Mouse (Mus musculus): ENCODE measurements around the gene Pmvk. TPM values are rescaled to one million over a fixed set of nuclear protein-coding genes. Genes with fewer than 3 reads are reported as not detected.
"Not testable (repeated sequence)": the region's sequence is repeated elsewhere in the genome, so short reads cannot be mapped to it uniquely, and the experiment has no call there.

Pmvk gene
- polyA plus RNA-seq, 1 experiment, result 82.0 TPM

DNA sequence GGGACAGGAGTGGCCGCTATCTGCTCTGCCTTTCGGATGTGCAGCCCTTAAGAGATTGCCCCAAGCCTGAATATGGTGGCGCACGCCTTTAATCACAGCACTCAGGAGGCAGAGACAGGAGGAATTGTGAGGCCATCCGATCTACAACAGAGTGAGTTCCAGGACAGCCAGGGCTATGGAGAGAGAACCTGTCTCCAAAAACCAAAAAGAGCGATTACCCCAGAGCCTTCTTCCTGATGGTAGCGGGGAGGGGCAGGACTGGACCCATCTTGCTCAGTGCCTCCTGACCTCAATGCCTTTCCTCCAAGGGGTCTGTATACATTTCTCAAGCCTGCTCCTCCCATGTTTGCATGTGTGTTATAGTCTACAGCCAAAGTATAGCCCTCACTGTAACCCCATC is 25.3 kb upstream of the Pmvk start:
- not testable (repeated sequence) for DNase-seq (ENCODE audit: low read depth)

DNA sequence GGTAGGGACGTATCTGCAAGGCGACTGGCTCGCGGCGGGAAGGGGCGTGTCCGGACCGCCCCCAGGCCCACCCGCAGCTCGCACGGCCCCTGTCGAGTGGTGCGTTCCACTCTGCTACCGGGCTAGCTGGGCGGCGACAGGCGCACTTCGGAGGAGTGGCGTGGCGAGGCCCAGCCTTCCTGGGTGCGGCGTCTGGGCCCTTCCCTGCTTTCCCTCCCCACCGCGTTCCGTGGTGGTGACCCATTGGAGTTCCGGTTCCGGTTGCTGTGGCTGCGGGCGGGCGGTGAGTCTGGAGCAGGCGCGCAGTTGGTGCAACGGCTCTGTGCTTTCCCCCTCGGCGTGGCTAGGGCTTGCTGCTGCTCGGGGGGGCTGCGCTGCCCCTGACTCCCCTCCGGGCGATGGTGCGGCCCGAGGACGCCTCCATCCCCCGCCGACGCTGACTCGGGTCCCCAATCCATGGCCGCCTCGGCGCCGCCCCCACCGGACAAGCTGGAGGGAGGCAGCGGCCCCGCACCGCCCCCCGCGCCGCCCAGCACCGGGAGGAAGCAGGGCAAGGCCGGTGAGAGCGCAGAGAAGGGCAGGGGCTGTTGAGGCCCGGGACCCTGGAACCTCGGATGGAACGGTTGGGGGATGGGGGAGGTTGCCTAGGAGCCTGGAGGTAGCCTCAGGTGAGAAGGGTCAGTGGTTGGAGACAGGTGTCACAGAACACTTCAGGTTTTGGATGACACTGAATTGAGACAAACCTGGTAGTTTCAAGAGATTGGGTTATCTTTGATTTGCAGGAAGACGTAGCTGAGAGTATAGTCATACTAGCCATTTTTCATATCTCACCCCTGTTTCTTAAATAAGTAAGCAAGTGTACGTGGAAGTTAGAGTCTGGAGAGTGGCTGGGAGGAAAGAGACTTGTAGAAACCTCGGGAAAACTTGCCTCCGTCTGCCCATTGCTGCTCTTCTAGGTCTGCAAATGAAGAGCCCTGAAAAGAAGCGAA is 23.9 kb upstream of the Pmvk start, which contains the start of gene Pygo2:
Gene Pygo2 (plus strand): TSS at position 44 of the 989 bp plus-strand sequence.
- DNase-seq (ENCODE audit: low read depth), result no peak

DNA sequence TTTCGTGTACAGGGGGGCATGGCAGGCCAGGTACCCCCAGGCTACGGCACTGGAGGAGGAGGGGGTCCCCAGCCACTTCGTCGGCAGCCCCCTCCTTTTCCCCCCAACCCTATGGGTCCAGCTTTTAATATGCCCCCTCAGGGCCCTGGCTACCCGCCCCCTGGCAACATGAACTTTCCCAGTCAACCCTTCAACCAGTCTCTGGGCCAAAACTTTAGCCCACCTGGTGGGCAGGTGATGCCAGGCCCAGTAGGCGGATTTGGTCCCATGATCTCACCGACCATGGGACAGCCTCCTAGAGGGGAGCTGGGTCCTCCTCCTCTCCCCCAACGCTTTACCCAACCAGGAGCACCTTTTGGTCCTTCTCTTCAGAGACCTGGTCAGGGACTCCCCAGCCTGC is 21.7 kb upstream of the Pmvk start:
- DNase-seq (ENCODE audit: low read depth), result no peak

DNA sequence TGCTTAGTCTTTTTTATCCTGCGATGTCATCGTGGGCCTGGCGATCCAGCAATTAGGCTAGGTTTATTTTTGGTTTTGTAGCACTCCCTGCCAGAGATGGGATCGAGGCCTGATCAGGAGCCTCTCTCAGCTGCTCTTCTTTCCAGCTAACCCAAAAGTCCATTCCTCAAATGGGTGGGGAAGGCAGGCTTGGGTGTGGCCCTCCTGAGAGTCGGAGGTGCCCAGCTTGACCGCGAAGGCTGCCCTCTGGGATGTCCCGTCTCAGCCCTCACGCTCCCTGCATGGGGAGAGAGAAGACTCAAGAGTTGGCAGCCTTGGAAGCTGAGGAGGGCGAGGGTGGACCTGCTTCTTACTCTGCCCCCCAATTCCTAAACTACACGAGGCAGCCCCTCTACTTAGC is 19.8 kb upstream of the Pmvk start:
- DNase-seq (ENCODE audit: low read depth), result no peak

DNA sequence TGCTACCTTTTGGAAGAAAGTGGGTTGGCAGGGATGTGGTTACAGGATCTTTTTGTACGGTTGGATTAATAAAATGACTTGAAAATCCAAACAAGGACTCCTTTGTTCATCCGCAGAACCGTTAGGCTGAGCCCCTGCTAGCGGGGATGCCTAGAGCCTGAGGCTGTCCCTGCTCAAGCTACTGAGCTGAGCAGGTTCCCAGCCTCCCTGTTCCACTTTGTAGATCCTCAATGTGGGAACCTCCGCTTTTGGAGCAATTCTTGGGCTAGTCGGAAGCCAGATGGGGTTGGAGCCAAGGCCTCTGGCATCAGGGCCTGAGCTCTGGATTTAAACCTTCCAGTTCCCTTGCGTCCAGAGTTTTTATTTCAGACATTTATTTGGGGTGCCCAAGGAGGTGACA is 19.3 kb upstream of the Pmvk start:
- no peak for DNase-seq (ENCODE audit: low read depth)

DNA sequence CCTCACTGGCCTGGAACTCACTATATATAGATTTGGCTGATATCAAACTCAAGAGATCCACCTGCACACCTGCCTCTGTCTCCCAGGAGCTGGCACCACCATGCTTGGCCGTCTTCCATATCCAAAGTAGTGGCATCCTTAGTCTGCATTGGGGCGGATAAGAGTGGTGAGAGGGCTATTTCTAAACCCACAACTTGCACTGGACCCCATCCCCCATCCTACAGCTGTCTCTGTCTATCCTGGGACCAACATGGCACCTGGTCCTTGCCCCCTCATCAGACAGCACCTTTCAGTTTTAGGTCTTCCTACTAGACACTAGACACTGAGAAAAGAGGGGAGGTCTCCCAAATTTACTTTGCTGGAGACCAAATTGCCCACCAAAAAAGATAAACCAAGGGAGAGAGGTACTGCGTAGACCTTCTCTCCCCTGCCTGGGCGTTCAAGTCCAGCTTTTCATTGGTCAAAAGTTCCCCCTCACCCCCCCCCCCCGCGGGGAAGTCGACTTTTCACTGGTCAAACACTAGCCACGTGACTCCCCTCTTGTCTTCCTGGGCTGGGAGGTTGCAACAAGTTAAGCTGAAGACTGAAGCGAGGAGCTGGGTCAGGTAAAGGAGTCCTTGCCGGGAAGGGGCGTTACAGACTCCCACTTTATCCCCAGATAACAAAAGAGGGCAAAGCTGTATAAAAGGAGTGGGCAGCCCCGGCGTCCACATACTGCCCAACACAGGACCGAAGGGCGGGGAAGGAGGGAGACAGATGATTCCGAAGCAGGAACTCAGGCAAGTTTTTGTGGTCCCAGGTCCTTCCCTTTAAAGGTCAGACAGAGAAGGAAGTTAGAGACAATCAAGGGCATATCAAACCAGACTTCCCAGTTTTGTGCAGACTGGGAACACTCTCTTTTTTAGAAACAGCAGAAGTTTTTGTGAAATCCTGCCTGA is 17.9 kb upstream of the Pmvk start, which contains the start of gene Pbxip1:
Gene Pbxip1 (plus strand): TSS at position 531 of the 938 bp plus-strand sequence.
- no peak for DNase-seq (ENCODE audit: low read depth)

DNA sequence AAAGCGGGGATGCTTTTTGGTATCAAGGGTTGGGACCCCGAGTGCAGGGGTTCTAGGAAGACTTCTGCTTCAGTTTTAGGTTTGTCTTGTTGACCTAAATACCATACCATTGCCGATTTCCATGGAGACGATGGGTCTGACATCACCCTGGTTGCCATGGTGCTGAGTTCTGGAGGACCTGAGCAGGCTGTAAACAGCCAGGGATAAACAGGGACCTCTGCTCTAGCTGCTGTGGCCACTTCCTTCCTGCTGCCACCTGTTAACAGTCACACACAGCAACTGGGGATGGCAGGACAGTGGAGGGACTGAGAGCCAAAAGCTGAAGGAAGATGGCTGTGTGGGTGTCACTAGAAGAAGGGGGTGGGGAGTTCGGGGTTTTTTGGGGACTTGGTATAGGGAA is 17.1 kb upstream of the Pmvk start:
- no peak for DNase-seq (ENCODE audit: low read depth)

DNA sequence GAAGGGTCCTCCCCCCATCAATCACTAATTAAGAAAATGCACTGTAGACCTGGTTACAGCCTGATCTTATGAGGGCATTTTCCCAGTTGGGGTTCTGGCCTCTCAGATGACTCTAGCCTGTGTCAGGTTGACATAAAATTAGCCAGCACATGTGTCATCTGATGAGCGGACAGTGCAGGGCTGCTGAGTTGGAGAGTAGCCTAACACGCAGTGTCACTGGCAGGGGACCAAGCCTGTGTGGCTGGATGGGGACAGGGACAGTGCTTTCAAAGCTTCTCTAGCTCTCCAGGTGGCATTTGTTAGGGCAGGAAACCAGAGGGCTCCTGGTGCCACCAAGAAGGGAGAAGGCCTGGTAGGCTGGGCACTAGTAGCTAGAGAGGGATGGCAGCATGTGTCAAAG is 13.7 kb upstream of the Pmvk start:
- DNase-seq (ENCODE audit: low read depth), result no peak

DNA sequence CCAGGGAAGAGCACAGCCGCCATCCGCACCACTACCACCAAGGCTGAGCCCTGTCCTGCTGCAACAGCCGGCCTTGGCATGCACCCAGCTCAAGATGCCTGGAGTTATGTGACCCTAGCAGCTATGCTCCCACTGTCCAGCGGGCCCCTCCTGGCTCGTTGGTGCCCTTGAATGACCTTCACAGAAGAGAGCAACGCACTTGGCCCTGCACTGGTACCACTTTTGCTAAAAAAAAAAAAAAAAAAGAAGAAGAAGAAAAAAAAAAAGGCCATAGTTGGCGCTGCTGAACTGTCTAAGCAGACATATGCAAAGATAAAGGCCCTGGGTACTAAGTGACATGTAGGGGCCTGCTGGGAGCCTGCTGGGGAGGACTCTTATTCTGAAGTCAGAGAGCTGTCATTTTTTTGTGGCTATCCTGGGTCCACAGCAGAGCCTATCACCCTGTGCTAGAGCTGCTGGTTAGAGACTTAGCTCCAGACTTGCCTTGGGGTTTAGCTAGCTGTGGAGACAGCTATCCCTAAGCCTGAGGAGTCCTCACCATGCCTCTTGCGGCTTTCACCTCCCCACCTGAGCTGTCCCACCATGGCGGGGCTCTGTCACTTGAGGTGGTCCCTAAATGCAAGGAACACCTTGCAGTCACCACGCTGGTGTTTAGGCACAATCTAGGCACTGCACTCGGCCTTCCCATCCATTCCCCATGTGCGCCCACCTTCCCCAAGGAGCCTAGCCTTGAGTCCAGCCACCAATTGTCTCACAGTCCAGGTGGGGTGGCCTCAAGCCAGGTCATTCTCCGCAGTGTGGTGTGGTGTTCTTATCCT is 5.4 kb upstream of the Pmvk start:
- no peak for DNase-seq (ENCODE audit: low read depth)

DNA sequence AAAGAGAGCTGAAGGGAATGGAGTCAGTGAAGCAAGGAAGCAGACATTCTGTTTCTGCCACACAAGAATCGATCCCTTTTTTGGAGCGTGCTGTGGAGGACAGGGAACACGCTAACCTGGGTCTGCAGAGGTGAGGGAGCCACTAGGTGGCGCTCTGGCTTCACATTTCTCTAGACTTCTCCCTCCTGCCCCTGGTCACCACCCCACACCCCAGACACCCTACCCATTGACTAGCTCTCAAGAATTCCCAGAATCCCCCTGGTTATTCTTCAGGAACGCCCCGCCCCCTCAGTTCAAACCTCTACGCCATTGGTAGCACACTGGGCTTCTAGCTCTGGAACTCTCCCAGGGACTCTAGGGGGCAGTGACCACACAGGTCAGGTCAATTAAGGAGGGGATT is 4.8 kb upstream of the Pmvk start:
- DNase-seq (ENCODE audit: low read depth), result no peak

DNA sequence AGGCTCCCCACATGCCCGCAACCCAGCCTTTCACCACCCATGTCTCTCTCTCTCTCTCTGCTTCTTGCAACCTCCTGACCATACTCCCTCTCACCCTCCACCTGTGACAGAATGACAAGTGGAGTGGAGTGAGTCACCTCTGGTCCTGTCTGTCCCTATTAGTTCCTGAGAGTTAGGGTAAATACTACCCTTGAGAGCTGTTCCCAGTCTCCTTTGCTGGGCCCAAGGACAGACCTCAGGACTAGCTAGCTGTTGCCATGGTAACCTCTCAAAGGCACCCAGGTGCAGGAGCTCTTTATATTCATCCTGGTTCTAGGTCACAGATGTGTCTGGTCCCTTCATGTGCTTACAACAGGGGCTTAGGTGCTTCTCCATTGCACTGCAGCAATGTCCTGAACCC is 2.4 kb upstream of the Pmvk start:
- DNase-seq (ENCODE audit: low read depth), result no peak

DNA sequence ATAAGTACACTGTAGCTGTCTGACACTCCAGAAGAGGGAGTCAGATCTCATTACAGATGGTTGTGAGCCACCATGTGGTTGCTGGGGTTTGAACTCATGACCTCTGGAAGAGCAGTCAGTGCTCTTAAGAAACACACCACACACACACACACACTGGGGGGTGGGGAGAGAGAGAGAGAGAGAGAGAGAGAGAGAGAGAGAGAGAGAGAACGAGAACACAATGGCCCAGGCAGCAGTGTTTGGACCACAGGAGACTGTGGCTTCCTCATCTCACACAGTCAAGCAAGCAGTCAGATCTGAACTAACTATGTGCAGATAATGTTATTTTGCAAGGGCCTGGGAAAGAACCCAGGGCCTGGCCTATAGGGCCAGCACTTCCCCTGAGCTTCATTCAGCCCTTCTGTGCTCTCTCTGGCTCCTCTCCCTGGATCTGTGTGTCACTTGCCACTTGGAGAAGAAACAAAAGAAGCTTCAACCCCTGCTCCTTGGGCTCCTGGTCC is 1.5 kb downstream of the Pmvk start:
- no peak for DNase-seq (ENCODE audit: low read depth)

DNA sequence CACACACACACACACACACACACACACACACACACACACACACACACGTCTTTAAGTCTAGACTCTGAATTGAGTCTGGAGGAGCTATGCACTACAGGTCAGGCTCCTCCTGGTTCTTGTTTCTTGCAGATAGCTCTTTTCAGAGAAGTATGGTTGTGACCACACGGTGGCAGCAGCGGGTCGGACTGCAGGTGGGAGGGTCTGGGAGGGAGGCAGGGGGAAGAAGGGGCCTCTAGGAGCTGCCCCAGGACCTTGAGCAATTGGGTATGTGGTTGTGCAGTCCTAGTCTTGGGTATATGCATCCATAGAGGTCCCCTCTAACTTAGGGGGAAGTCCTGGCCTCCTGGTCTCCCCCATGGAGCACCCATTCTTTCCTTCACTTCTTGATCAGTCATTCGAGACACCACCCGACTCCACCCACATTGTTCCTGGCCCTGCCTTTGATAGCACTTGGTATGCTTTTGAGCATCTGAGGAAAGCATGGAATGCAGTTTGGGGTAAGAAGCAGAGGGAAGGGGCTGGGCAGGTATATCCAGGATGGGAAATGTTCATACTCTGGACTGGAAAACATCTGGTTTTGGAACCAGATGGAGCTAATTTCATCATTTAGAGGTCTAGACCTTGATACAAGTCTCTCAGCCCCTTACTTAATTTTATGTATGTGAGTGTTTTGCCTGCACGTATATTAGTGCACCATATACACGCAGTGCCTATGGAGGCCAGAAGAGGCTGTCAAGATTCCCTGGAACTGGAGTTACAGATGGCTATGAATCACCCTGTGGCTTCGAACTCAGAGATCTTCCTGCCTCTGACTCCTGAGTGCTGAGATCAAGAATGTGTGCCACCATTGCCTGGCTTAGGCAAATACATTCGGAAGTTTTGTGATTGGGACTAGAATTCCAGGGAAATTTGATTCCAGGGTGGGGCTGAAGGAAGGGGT is 2.7 kb downstream of the Pmvk start:
- DNase-seq (ENCODE audit: low read depth), result no peak

DNA sequence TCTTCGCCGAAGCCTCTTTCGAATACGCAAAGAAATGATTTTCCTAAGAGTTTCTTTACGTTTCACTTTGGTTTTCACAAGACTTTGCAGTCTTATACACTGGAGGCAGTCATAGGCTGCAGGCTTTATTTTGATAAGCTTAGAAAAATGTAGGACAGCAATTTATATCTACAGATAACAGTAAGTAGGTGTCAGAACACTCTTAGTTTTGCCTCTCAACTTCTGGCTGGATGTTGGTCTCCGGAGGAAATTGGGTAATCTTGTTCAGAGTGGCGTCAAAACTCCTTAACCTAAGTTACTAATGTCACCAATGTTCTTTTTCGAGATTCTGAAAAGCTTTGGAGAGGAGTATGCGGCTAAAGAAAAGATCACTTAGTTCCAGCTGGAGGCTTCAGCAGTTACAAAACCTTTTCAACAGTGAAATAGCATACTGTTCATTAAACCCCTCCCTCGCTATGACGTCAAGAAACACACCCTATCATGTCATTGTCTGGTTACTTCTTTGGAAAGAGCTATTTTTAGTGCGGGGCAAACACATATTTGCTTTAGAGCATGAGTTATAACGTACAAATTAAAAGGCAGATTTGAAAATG is 4.1 kb downstream of the Pmvk start:
- no peak for DNase-seq (ENCODE audit: low read depth)

DNA sequence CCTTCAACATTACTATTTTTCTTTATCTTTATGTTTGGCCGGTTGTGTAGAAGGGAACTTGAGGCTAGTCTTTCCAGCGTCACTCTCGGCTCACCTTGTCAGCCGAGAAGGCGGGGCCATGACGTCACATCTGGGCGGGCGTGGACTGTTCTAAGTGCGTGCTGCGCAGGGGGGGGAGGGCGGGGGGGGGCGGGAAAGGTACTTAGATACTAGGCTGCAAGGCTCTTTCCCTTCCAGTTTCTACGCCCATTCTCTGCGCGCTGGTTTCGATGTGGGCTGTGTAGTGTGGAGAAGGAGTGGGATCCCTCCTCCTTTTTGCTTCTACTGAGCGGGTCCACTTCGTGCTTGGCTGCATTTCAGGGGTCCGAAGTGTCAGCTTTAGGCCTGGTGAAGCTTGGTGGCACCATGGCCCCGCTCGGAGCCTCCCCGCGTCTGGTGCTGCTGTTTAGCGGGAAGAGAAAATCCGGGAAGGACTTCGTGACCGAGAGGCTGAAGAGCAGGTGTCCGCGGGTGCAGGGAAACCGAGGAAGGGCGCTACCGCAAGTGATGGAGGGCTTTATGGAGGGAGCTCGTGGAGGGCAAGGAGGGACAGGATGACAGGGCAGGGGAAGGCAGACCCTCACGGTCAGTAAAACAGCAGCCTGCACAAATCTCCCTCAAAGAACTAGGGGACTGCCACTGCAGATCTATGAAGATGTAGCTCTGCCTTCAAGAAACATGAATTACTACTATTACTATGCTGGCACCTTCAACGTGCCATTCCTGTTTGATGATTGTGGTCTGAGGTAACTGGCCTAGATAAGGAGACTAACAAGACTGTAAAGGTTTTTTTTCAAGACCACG is 4.8 kb downstream of the Pmvk start:
- DNase-seq (ENCODE audit: low read depth), result no peak

DNA sequence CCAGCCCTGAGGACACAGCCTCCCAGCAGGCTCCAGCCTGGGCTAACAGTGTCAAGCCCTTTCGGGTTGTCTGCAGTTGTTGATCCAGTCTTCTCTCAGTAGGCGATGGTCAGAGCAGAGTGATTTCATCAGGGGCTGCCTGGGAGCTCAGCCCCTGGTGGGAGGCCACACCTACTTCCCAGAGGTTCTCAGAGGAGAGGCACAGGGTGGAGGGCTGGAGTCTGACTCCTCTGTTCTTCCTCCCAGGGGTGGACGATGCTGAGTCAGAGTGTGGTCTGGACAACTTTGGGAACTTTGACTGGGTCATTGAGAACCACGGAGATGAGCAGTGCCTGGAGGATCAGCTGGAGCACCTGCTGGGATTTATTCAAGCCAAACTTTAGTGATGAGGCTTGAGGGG is 13.9 kb downstream of the Pmvk start:
- no peak for DNase-seq (ENCODE audit: low read depth)

DNA sequence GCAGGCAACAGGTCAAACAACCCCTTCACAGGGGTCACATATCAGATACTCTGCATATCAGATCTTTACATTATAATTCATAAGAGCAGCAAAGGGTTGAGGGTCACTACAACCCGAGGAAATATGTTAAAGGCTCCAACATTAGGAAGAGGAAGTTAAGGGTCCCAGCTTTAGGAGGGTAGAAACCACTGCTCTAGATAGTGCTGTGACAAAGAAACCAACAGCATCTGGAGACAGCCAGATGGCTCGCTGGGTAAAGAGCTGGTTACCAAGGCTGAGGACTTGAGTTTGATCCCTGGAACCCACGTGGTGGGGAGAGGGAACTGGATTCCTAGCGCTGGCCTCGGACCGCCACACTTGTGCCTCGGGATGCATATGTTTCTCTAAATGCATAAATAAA is 17.9 kb downstream of the Pmvk start:
- no peak for DNase-seq (ENCODE audit: low read depth)

DNA sequence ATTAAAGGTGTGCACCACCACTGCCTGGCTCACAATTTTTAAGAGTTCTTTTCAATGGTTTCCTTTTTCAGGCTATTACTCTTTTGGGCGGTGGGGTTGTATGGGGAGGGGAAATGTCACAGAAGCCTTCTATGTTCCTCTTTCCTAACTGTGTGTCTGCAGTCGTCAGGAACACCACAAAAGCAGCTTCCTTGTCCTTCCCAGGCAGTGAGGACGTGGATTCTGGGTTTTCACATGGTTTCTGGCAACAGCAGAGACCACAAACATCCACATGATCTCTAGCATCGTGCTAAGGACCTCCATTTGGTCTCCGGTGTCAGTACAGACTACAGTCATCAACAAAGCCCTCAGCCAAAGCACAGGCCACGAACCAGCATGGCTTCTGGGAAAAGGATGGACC is 19.5 kb downstream of the Pmvk start:
- no peak for DNase-seq (ENCODE audit: low read depth)

DNA sequence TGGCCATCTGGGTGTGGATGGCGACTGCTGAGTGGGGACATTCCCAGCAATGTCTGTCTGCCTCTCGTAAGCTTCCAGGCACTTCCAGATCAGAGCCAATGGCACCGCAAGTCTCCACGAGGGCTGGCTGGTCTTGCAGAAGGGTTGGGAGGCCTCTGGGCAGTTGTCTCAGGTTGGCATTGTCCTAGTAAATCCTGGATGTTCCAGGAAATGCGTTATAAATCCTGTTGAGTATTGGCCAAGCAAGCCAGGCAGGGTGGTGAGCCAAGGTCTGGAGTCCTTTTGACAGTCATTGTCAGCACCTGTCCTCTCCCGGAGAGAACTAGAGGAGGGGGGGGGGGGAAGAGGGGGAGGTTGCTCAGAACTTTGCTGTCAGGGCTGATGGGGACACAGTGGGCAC is 24.7 kb downstream of the Pmvk start:
- DNase-seq (ENCODE audit: low read depth), result peak; percentile 65
